ENCODE assay signal across 1 mouse cellular context in the genomic region with DNA sequence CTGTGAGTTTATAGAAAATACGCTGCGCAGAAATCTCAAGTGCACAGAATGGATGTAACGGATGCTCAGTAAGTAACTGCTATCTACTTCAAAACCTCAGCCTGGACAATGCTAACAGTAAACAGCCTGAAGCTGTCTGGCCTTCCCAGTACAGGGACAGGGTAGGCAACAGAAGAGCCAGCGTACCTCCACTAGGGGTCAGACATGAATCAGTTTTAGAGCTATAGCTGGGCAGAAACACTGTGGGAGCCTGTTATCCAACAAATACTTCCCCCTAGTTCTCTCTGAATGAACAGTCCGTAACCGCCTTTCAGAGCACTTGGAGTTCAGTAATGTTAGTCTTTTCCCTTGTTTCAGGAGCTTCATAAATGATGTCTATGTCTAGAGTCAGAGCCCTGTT.
TF ChIP-seq lines count a peak whose summit lies in the region.

No protein-coding gene starts in this region.

TF ChIP-seq in CH12.LX, 34 proteins besides CTCF, POLR2A, EP300 and RAD21 (continued from another document):
- TF ChIP-seq HCFC1 (IDR thresholded peaks at IDR 0.05; ENCODE audit: low read depth, low read length), result no peak
- TF ChIP-seq JUND (conservative IDR thresholded peaks at IDR 0.05; ENCODE audit: low read depth, low read length), result no peak
- peak; percentile 87 for TF ChIP-seq SMC3 (IDR thresholded peaks at IDR 0.05; ENCODE audit: low read depth, low read length)
- TF ChIP-seq ZC3H11A (IDR thresholded peaks at IDR 0.05; ENCODE audit: low read depth, low read length), result peak; percentile 69; the same call in 1 of the 2 replicates
